Mouse (Mus musculus): ENCODE results near the gene Abcf1.
A peak's percentile ranks its signal among the peaks of the same experiment; 100 is the strongest.
"Not testable (repeated sequence)": the region's sequence is repeated elsewhere in the genome, so short reads cannot be mapped to it uniquely, and the experiment has no call there.

The Abcf1 gene

GRCm38 (mm10) chr17:35978811-35979400 lies 9.3 kb upstream of the Abcf1 start:
- no peak for DNase-seq

GRCm38 (mm10) chr17:35972131-35972530 lies 2.6 kb upstream of the Abcf1 start:
- DNase-seq: no peak

- no peak for DNase-seq
Measured at GRCm38 (mm10) chr17:35967621-35968020, 1.9 kb downstream of the Abcf1 start.

- no peak for DNase-seq
Measured at GRCm38 (mm10) chr17:35963279-35963678, 6.3 kb downstream of the Abcf1 start.

- no peak for DNase-seq
Measured at GRCm38 (mm10) chr17:35958533-35959223, 10.9 kb downstream of the Abcf1 start.

GRCm38 (mm10) chr17:35954665-35955064 lies 14.9 kb downstream of the Abcf1 start:
- no peak for DNase-seq

- not testable (repeated sequence) for DNase-seq
Measured at GRCm38 (mm10) chr17:35952559-35952958, 17.0 kb downstream of the Abcf1 start.

GRCm38 (mm10) chr17:35950946-35951345 lies 18.6 kb downstream of the Abcf1 start:
- not testable (repeated sequence) for DNase-seq

- no peak for DNase-seq
Measured at GRCm38 (mm10) chr17:35939941-35940340, 29.6 kb downstream of the Abcf1 start.

GRCm38 (mm10) chr17:35939108-35939507 lies 30.5 kb downstream of the Abcf1 start:
- DNase-seq: no peak

- no peak for DNase-seq
Measured at GRCm38 (mm10) chr17:35937700-35938348, 31.7 kb downstream of the Abcf1 start.

GRCm38 (mm10) chr17:35935763-35936162 lies 33.8 kb downstream of the Abcf1 start:
- not testable (repeated sequence) for DNase-seq

- no peak for DNase-seq
Measured at GRCm38 (mm10) chr17:35932608-35933007, 37.0 kb downstream of the Abcf1 start.

- DNase-seq: no peak
Measured at GRCm38 (mm10) chr17:35930627-35931026, 38.9 kb downstream of the Abcf1 start.

- DNase-seq: no peak
Measured at GRCm38 (mm10) chr17:35929534-35929933, 40.0 kb downstream of the Abcf1 start.

- no peak for DNase-seq
Measured at GRCm38 (mm10) chr17:35927471-35927870, 42.1 kb downstream of the Abcf1 start.

GRCm38 (mm10) chr17:35923281-35923680 lies 46.3 kb downstream of the Abcf1 start:
- no peak for DNase-seq

- peak; percentile 44 for DNase-seq
Measured at GRCm38 (mm10) chr17:35922566-35922965, 47.0 kb downstream of the Abcf1 start.

GRCm38 (mm10) chr17:35921710-35922109 lies 47.9 kb downstream of the Abcf1 start:
- no peak for DNase-seq

GRCm38 (mm10) chr17:35920862-35921562 lies 48.5 kb downstream of the Abcf1 start:
- no peak for DNase-seq

GRCm38 (mm10) chr17:35920384-35920783 lies 49.2 kb downstream of the Abcf1 start:
- DNase-seq: no peak

GRCm38 (mm10) chr17:35919864-35920301 lies 49.7 kb downstream of the Abcf1 start:
- DNase-seq: no peak

- peak; percentile 97 for DNase-seq
Measured at GRCm38 (mm10) chr17:35919060-35919715, 50.4 kb downstream of the Abcf1 start.
